Mouse (Mus musculus) retina, postnatal 1 day (tissue): Measurements from ENCODE around the gene Iqschfp.

Experiments used
- DNase-seq: peaks from one replicate; pipeline ENCODE4 v3.0.0-alpha.2; 2012

Gene Iqschfp

DNA sequence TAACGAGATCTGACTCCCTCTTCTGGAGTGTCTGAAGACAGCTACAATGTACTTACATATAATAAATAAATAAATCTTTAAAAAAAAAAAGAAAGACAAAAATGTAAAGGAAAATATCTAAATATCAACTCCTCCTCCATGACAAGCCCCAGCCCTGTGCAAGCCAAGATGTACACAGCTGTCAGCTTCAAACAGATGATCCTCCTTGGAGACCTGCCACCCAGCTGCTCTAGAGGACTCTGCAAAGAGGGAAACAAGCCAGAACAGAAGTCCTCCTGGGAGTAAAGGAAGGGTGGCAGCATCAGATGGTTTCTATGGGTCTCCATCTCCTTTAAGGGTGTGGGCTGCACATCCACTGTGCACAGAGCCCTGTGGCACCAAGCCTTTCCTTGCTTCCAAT is 480.9 kb downstream of the Iqschfp start:
- DNase-seq, result no peak

DNA sequence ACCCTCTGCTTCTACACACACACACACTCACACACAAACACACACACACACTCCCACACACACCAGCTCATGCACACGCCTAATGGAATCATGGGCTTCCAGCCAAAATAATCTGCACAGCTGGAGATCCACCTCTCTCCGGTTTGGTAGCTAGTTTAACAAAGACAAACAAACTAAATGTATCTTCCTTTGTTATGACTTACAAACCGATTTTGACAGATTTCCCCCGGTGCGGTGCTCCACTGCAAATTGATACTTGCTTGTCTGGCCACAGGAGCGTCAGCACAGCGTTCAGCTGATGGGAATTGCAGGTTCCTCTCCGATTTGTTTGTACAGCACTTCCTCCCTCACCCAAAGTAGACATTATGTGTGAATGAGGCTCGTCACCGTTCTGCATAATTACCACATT is 483.1 kb downstream of the Iqschfp start:
- DNase-seq, result peak; percentile 61

DNA sequence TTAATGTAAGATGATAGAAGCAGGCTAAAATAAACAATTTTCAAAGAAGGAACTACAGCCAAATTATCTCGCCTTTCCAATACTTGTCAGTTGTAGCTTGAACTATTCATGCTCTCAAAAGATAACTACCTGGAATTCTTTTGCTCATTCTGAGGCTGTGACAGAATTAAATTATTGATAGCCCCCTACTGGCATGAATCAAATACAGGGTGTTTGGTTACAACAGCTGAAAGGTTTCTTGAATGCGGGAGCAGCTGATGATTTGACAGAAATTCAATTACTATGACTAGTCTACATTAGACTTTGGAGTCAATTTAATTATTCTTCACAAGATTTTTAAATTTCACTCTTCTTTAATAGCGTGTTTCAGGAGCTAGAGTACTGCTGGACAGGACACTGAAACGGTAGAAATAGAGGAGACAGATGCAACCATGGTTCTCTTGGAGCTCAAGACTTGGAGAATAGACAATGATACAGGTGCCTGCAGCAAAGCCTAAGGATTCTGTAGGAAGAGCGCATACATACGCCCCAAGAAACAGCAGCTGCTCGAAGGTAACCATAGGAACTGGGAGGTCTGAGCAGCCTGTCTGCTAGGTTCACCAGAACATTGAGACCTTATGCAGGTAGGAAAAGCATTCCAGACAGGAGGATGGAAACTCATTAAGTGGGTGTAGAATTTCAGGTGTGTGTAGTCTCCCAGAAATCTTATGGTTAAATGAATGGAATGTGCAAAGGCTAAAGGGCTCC is 485.6 kb downstream of the Iqschfp start:
- no peak for DNase-seq

DNA sequence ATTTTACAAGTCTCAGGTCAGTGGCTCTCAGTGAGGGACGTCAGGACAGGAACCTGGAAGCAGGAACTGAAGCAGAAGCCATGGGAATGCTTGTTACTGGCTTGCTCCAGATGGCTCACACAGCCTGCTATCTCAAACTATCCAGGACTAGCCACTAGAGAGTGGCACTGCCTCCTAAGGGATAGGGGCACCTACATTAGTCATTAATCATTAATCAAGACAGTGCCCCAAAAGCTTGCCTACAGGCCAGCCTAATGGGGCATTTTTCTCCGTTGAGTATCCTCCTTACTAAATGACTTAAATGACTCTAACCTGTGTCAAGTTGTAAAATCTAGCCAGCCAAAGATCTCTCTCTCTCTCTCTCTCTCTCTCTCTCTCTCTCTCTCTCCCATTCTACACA is 486.8 kb downstream of the Iqschfp start:
- DNase-seq, result no peak

DNA sequence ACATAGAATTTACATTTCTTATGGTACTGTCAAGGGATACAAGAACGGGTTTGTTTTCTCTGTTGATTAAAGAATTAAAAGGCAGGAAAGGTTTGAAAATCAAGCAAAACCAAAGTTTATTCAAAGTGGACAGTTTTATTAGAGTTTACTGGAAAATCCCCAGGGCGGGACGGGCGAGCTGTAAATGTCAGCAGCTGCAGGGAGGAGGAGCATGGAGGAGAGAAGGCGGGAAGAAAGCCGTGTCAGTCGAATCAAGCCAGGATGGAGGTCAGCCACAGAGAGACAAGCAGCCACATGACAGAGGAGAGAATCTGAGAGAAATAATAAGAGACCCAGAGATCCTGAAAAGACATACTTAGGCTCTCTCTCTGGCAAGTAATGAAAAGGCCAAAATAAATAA is 487.2 kb downstream of the Iqschfp start:
- DNase-seq, result no peak

DNA sequence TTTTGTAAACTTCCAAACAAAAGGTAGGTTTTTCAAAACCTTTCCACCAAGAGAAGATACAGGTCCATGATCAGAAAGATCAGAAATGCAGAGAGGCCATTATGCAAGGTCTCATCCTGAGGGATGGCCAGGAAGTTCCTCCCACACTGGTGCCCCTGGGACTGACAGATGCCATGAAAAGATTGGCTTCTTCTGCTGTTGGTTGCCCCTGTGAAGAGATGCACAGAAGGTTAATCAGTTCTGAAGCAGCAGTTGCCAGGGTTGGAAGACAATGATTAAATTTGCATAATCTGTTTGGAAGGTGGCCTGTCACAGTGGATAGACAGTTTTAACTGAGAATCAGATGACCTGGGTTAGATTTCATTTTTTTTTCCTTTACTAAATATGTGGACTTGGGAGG is 491.6 kb downstream of the Iqschfp start:
- DNase-seq, result peak; percentile 52

GRCm38 (mm10) chr3:68385544-68385943 is 493.5 kb downstream of the Iqschfp start:
- peak; percentile 61 for DNase-seq

GRCm38 (mm10) chr3:68388023-68388422 is 496.0 kb downstream of the Iqschfp start:
- DNase-seq, result no peak

- no peak for DNase-seq
Measured at GRCm38 (mm10) chr3:68393578-68393977, 501.5 kb downstream of the Iqschfp start.

- DNase-seq, result no peak
Measured at GRCm38 (mm10) chr3:68398691-68399090, 506.7 kb downstream of the Iqschfp start.

- DNase-seq, result no peak
Measured at GRCm38 (mm10) chr3:68400121-68400520, 508.1 kb downstream of the Iqschfp start.

DNA sequence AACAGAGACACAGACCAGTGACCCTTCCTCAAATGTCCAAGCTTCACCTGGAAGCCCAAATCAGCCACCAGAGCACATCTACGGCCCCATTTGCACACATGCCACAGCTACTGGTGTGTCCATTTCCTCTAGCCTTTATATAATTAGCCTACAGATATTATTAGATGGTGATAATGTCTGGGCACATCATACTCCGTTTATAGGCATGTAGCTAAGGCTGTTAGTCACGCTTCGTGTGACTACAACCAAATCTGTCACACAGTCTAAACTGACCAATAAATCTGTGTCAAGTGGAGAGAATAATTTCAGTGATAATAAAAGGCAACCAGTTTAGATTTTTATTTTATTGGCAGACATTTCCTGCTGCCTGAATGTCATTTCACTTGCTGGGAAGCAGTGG is 511.3 kb downstream of the Iqschfp start:
- DNase-seq, result no peak

DNA sequence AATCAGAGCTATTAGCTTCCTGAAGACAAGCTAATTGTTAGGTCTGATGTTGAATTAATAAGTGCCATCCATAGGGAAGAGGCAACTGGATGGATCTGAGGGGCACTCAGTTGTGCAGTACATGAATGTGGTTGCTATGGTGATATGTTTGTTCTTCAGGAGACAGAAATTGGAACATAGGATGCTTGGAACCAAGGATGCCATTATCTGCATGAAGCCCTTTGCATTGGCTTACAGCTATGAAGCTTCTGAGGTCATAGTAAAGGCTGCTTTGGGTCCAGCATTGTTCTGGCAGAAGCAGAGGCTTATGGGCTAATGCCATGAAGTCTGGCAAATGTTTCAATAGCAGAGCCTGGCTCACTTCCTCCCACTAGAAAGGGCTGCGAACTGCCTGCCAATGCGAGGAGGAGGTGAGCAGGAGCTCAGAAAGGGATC is 511.8 kb downstream of the Iqschfp start:
- peak; percentile 11 for DNase-seq

GRCm38 (mm10) chr3:68405724-68406123 is 513.7 kb downstream of the Iqschfp start:
- no peak for DNase-seq

DNA sequence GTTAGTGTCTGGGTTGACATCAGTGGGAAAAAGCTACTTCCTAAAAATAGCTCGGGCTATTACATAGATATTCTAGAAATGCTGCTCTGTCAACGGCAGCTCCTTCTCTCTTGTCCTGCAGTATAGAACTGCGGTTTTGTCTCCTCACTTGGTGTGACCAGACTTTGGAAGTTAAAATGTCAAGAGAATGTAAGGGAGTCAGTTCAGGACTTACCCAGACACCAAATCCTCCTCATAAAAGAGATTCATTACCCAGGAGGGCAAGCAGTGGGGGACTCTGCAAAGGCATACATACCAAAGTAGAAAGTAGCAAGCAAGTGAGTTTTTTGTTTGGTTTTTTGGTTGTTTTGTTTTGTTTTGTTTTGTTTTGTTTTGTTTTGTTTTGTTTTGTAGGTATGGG is 520.2 kb downstream of the Iqschfp start:
- no peak for DNase-seq

GRCm38 (mm10) chr3:68419792-68420191 is 527.8 kb downstream of the Iqschfp start:
- no peak for DNase-seq

DNA sequence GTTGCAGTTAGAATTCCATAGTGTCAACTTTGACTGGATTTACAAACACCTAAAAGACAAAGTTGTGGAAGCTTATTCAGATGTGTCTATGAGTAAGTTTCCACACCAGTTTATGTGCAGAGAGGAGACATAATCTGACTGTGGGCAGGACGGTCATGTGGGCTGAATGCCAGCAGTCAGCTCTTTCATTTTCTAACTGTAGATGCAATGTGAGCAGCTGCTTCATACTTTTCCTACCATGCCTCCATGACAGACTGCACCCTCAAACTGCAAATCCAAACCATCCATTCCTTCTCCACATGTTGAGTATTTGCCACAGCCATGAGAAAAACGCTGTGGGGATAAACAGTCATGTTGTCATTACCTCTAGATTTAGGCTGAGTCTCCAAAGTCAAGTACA is 528.9 kb downstream of the Iqschfp start:
- no peak for DNase-seq

DNA sequence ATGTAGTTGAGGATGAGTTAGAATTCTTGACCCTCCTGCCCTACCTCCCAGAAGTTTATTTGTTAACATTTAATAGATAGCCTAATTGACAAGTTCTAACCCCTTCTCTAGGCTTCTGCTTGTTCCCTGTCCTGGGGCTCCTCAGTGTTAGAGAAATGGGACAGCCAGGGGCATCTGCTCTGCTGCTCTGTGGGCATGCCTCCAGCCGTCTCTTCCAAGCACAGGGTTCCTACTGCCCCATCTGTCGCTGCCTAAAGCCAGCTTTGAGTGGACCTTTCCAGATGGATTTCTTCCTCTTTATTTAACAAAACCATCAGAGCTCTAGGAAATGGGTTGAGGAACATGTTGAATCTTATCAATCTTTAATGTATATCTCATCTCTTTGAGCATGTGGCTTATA is 529.8 kb downstream of the Iqschfp start:
- DNase-seq, result no peak

DNA sequence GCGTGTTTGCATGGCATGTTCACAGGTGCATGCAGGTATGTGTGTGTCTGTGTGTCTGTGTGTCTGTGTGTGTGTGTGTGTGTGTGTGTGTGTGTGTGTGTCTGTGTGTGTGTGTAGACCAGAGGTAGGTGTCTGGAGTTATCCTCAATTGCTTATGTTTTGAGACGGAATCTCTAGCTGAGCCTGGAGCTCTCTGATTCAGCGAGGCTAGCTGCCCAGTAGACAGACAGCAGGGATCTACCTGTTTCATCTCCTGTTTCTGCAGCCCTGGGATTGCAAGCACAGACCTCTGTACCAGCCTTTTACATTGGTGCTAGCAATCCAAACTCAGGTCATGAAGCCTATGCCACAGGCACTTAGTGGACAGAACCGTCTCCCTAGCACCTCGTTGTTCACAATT is 536.0 kb downstream of the Iqschfp start:
- DNase-seq, result no peak

DNA sequence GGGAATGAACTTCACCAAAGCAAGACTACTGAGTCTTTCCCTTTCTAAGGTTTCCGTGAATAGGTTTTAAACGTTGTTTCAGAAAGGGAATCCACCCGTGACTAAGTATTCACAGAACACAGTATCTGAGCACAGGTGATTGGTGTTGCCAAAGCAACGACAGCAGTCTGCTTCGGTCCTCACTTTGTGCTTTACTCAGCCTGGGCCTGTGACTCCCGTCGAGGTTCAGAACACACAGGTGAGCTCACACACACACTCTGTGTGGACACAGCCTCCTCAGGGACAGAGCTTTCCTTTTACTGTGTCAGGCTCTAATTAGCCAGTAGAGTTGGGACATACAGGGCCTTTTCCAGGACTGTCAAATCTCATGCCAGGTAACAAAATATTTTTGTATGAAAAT is 542.4 kb downstream of the Iqschfp start:
- no peak for DNase-seq

GRCm38 (mm10) chr3:68434897-68435296 is 542.9 kb downstream of the Iqschfp start:
- no peak for DNase-seq

- no peak for DNase-seq
Measured at GRCm38 (mm10) chr3:68448480-68448879, 556.4 kb downstream of the Iqschfp start.

DNA sequence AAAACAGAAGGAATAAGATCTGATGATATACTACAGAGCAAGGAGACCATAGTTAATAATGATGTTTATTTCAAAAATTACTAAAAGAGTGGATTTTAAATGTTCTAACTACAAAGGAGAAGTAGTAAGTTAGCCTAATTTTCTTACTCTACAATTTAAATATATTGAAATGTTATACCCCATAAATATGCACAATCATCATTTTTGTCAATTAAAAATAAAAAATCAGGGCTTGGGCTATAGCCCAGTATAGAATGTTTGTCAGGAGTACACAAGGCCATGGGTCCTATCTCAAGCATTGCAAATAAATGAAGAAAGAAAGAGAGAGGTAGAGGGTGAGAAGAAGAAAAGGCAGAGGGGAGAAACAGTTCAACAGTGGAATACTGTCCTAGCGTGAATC is 559.6 kb downstream of the Iqschfp start:
- no peak for DNase-seq

DNA sequence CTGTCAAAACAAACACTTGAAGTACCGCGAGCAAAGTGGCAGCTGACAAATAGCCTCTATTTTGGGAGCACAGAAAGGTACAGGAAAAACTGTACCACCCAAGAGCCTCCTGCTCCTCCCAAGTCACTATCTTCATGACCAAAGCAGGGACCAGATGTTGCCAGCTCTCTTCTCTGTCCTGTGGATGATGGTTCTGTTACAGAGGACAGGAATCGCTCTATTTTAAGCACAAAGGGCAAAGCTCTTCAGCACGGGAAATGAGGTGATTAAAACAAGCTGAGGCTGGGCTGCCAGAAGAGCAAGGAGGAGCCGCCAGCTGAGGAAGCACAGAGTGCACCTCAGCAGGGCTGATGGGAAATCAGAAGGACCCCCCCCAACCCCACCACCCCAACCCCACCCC is 561.2 kb downstream of the Iqschfp start:
- no peak for DNase-seq

GRCm38 (mm10) chr3:68453719-68454455 is 561.9 kb downstream of the Iqschfp start:
- no peak for DNase-seq
